Mouse (Mus musculus) stomach, embryonic 15.5 days (tissue): ENCODE measurements around the gene Tomm70a. TPM values are rescaled to one million over a fixed set of nuclear protein-coding genes. Genes with fewer than 3 reads are reported as not detected.

ENCODE experiments used
- ATAC-seq: fragments of 200-750 bp; cut with Nextera tagmentation; 2 replicates; pipeline ENCODE4 v1.8.0; 2017; ENCODE audit warnings: low read depth, moderate number of reproducible peaks, moderate TSS enrichment; ENCODE audit not compliant: insufficient read depth, low FRiP score
- H3K27ac ChIP-seq: fragments of 300-500 bp; sonication (generic); 2 replicates; pipeline ENCODE4 v1.5.1; 2015; ENCODE audit warnings: mild to moderate bottlenecking, inconsistent platforms
- H3K27me3 ChIP-seq: fragments of 300-500 bp; sonication (generic); replicated peaks from 2 replicates; pipeline ENCODE4 v1.6.1; 2015; ENCODE audit warnings: inconsistent platforms
- H3K36me3 ChIP-seq: fragments of 300-500 bp; sonication (generic); 2 replicates; pipeline ENCODE4 v1.6.1; 2015; ENCODE audit warnings: inconsistent platforms
- H3K4me1 ChIP-seq: fragments of 300-500 bp; sonication (generic); 2 replicates; pipeline ENCODE4 v1.6.1; 2015; ENCODE audit warnings: inconsistent platforms
- H3K4me2 ChIP-seq: fragments of 300-500 bp; sonication (generic); 2 replicates; pipeline ENCODE4 v1.6.1; 2015; ENCODE audit warnings: mild to moderate bottlenecking, inconsistent platforms
- H3K4me3 ChIP-seq: fragments of 300-500 bp; sonication (generic); replicated peaks from 2 replicates; pipeline ENCODE4 v1.5.1; 2015; ENCODE audit warnings: inconsistent platforms
- H3K9ac ChIP-seq: fragments of 300-500 bp; sonication (generic); 2 replicates; pipeline ENCODE4 v1.6.1; 2015; ENCODE audit warnings: inconsistent platforms
- H3K9me3 ChIP-seq: fragments of 300-500 bp; sonication (generic); 2 replicates; pipeline ENCODE4 v1.6.1; 2016; ENCODE audit warnings: inconsistent platforms
- WGBS: fragments of 180-500 bp; shearing (Covaris S2); methylation state at CpG from one replicate; pipeline ENCODE4 v1.1.7; 2015; 5-methylcytosine and 5-hydroxymethylcytosine counted together
- polyA plus RNA-seq: library from polyadenylated mRNA; unstranded; fragments of >200 nt; fragmentation: Nextera tagmentation; extraction: Ambion mirVana; gene quantifications from 2 replicates; pipeline ENCODE4 v1.2.1, GENCODE M21; 2015

The Tomm70a gene
- polyA plus RNA-seq, 1 experiment from 2014 or later = 44.7 TPM

GRCm38 (mm10) chr16:57121816-57122415 is 413 bp downstream of the Tomm70a start:
- Histone ChIP-seq H3K4me2 (peak overlapping the region; percentile 66), H3K9me3 (no peaks in the 10 kb centered on the region)

GRCm38 (mm10) chr16:57122682-57123445 is 1.4 kb downstream of the Tomm70a start:
- Histone ChIP-seq H3K4me2 (peak overlapping the region; percentile 66), H3K27me3 (no peaks in the 10 kb centered on the region), H3K36me3 (no peaks in the 10 kb centered on the region), H3K4me3 (peak overlapping the region; percentile 99), H3K9me3 (no peaks in the 10 kb centered on the region), H3K27ac (no peak overlapping the region), H3K9ac (no peak overlapping the region; the same call in 1 of the 2 replicates), H3K4me1 (peaks cover 17% of the 10 kb centered on the region)
- ATAC-seq = no peak
- 29% methylated on average over 6 of the region's 6 CpGs for WGBS

More at GRCm38 (mm10) chr16:57121816-57122415, 413 bp downstream of the Tomm70a start:
- peak overlapping the region; percentile 96 for H3K27ac ChIP-seq
- peaks cover 12% of the 10 kb centered on the region for H3K4me1 ChIP-seq
- H3K36me3 ChIP-seq = no peaks in the 10 kb centered on the region
- H3K4me3 ChIP-seq = peak overlapping the region; percentile 99
- no peaks in the 10 kb centered on the region for H3K27me3 ChIP-seq
- ATAC-seq = no peak
- peak overlapping the region; percentile 100 for H3K9ac ChIP-seq
- under 1% methylated on average over 59 of the region's 59 CpGs for WGBS

GRCm38 (mm10) chr16:57126268-57126667 is 4.8 kb downstream of the Tomm70a start:
- no peak overlapping the region for H3K4me2 ChIP-seq
- H3K9me3 ChIP-seq = no peaks in the 10 kb centered on the region
- no peaks in the 10 kb centered on the region for H3K27me3 ChIP-seq
- peaks cover 17% of the 10 kb centered on the region for H3K4me1 ChIP-seq
- no peak overlapping the region for H3K27ac ChIP-seq
- no peaks in the 10 kb centered on the region for H3K36me3 ChIP-seq
- no peak for ATAC-seq
- 71% methylated on average over 4 of the region's 4 CpGs for WGBS
- no peak overlapping the region for H3K9ac ChIP-seq
- H3K4me3 ChIP-seq = no peak overlapping the region

DNA sequence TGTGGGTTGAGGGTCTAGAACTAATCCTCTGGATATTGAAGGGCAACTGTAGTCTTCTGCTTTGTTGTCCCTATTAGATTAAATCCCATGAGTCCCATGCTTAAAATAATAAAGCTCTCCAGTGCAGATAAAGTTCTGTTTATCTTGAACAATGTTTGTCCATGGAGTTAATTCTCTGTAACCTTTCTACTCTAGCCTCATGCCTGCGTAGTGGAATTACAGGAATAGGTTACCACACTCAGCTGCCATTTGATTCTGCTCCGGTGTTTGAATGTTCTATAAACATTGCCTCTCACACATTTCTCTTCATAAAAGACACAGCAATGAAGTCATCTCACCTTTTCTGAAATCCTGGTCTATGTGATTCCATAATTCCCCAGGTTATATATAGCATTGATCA is 6.3 kb downstream of the Tomm70a start:
- Histone ChIP-seq H3K4me3 (no peak overlapping the region), H3K27me3 (no peaks in the 10 kb centered on the region), H3K4me1 (peaks cover 15% of the 10 kb centered on the region), H3K9me3 (no peaks in the 10 kb centered on the region), H3K36me3 (no peaks in the 10 kb centered on the region), H3K9ac (no peak overlapping the region), H3K27ac (no peak overlapping the region), H3K4me2 (no peak overlapping the region)
- ATAC-seq = no peak
- WGBS = 56% methylated on average over 2 of the region's 2 CpGs

DNA sequence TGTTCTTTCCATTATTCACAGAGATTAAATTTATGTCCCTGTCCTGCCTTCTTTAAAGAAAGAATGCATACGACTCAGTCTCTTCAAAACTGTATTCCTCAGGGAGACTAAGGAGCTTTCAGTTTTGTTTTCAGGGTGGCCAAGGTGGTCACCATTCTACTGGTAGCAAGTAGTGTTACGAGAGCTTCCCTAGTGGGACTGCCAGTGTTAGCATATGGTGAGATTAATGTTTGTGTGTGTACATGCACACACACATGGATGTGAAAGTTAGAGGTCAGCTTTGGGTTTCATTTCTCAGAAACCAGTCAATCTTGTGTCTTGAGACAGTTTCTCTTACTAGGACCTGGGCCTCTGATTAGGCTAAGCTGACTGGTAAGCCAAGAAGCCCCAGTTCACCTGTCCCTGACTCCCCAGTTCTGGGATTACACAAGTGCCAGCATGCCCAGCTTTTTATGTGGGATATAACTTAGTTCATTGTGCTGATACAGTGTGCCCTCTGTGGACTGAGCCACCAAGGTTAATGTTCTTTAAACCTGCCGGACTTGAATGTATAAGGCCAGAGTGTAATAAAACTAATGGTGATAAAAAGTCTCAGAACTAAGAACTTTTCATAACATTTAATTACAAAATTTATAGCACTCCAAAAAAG is 9.4 kb downstream of the Tomm70a start:
- Histone ChIP-seq H3K27me3 (no peaks in the 10 kb centered on the region), H3K4me1 (peaks cover 5% of the 10 kb centered on the region), H3K4me2 (no peak overlapping the region), H3K27ac (0 out of 2 replicates have a peak overlapping the region, but pooled peaks have one; percentile 28), H3K4me3 (no peak overlapping the region), H3K9me3 (no peaks in the 10 kb centered on the region), H3K9ac (no peak overlapping the region), H3K36me3 (peaks cover 3% of the 10 kb centered on the region; the same call in 1 of the 2 replicates)
- ATAC-seq = peak; percentile 63; the same call in 1 of the 2 replicates
- WGBS = 72% methylated on average over 3 of the region's 3 CpGs

GRCm38 (mm10) chr16:57131544-57131943 is 10.0 kb downstream of the Tomm70a start:
- Histone ChIP-seq H3K27ac (no peak overlapping the region), H3K27me3 (no peaks in the 10 kb centered on the region), H3K4me2 (no peak overlapping the region), H3K36me3 (peaks cover 3% of the 10 kb centered on the region; the same call in 1 of the 2 replicates), H3K9ac (no peak overlapping the region), H3K4me3 (no peak overlapping the region), H3K4me1 (peaks cover 5% of the 10 kb centered on the region), H3K9me3 (no peaks in the 10 kb centered on the region)
- ATAC-seq = no peak
- whole genome bisulfite sequencing = 78% methylated on average over 4 of the region's 4 CpGs

DNA sequence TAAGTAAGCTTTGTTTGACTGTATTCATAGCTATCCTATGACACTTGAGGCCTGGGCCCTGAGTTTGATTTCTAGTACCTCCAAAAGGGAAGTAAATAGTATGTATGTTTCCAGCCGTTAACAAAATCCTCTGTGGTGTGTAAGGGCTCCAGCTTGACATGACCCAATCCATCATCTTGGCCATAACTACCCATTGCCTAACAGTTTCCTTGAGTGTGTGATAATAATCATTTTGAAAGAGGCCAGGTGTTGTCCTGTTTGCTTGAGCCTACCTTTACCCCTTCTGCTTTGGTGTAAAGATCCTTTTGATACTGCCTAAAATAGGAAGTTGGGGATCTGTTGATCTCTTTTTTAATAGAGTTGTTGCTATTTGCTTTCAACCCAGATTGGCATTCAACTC is 10.8 kb downstream of the Tomm70a start:
- Histone ChIP-seq H3K9me3 (no peaks in the 10 kb centered on the region), H3K9ac (no peak overlapping the region), H3K27me3 (no peaks in the 10 kb centered on the region), H3K4me2 (no peak overlapping the region), H3K36me3 (peaks cover 3% of the 10 kb centered on the region; the same call in 1 of the 2 replicates), H3K27ac (no peak overlapping the region), H3K4me3 (no peak overlapping the region), H3K4me1 (peaks cover 4% of the 10 kb centered on the region)
- ATAC-seq = no peak
- 31% methylated on average over 1 of the region's 1 CpGs for WGBS

GRCm38 (mm10) chr16:57133611-57134010 is 12.1 kb downstream of the Tomm70a start:
- Histone ChIP-seq H3K9ac (no peak overlapping the region), H3K4me3 (no peak overlapping the region), H3K9me3 (no peaks in the 10 kb centered on the region), H3K4me2 (no peak overlapping the region), H3K4me1 (no peaks in the 10 kb centered on the region; the same call in 1 of the 2 replicates), H3K36me3 (peaks cover 5% of the 10 kb centered on the region), H3K27ac (no peak overlapping the region), H3K27me3 (no peaks in the 10 kb centered on the region)
- 92% methylated on average over 6 of the region's 6 CpGs for WGBS
- no peak for ATAC-seq

DNA sequence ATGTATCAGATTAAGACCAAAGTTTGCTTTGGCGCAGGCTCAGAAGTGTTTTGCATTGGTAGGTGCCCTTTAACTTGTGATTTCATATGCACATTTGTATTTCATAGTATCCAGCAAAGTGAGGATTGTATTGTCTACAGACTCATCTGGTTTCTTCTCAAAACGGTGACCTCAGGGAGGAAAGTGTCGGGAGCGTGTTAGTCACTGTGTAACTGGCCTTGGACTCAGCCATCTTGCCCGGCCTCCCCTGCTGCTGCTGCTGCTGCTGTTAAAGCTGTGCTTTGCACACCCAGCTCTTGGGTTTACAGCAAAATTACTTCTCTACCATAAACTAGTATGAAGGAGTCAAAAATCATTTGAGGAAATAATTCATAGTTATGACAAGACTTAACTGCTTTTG is 23.2 kb downstream of the Tomm70a start:
- Histone ChIP-seq H3K36me3 (peaks cover 7% of the 10 kb centered on the region; the same call in 1 of the 2 replicates), H3K4me2 (no peak overlapping the region), H3K9ac (no peak overlapping the region), H3K27ac (no peak overlapping the region), H3K4me3 (no peak overlapping the region), H3K27me3 (no peaks in the 10 kb centered on the region), H3K9me3 (no peaks in the 10 kb centered on the region), H3K4me1 (no peaks in the 10 kb centered on the region)
- no peak for ATAC-seq
- WGBS = 91% methylated on average over 5 of the region's 5 CpGs

DNA sequence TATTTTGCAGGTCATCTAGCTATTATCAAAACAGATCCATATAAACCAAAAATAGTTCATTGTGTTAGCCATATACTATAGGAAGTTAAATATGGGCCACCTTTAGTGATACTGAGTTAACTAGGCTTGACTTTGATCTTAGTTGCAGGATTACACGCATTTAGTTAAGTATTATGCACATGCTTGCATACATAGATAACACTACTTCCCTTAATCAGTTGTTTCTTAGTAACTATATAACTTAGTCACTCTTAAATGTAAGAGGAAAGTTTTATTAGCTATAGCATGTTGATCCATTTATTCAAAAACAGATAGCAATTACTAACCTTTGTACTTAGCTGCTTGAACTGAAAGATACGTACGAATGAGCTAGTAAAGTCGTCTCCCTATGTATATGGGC is 29.9 kb downstream of the Tomm70a start:
- H3K4me3 ChIP-seq = no peak overlapping the region
- H3K36me3 ChIP-seq = peaks cover 7% of the 10 kb centered on the region; the same call in 1 of the 2 replicates
- no peak overlapping the region for H3K27ac ChIP-seq
- ATAC-seq = no peak
- no peak overlapping the region for H3K4me2 ChIP-seq
- H3K9ac ChIP-seq = no peak overlapping the region
- H3K4me1 ChIP-seq = no peaks in the 10 kb centered on the region
- no peaks in the 10 kb centered on the region for H3K9me3 ChIP-seq
- H3K27me3 ChIP-seq = no peaks in the 10 kb centered on the region
- 92% methylated on average over 4 of the region's 4 CpGs for WGBS

DNA sequence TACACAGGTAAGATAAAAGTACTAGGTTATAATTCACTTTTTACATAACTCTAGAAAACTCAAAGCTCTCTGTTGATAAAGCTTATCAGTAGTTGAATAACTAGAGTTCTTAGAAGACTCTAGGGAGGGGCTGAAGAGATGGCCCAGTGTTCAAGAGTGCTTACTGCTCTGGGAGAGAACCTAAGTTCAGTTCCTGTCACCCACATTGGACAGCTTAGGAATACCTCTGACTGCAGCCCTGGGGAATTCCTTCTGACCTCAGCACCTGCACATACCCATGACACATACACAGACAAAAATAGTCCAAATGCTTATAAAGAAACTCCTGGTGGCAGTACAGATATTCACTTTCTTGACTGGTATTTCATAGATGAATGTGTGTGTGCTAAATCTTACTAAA is 34.4 kb downstream of the Tomm70a start:
- Histone ChIP-seq H3K9me3 (no peaks in the 10 kb centered on the region), H3K4me1 (no peaks in the 10 kb centered on the region), H3K4me2 (no peak overlapping the region), H3K36me3 (peaks cover 24% of the 10 kb centered on the region), H3K27ac (no peak overlapping the region), H3K9ac (no peak overlapping the region), H3K4me3 (no peak overlapping the region), H3K27me3 (no peaks in the 10 kb centered on the region)
- peak; percentile 63; the same call in 1 of the 2 replicates for ATAC-seq

DNA sequence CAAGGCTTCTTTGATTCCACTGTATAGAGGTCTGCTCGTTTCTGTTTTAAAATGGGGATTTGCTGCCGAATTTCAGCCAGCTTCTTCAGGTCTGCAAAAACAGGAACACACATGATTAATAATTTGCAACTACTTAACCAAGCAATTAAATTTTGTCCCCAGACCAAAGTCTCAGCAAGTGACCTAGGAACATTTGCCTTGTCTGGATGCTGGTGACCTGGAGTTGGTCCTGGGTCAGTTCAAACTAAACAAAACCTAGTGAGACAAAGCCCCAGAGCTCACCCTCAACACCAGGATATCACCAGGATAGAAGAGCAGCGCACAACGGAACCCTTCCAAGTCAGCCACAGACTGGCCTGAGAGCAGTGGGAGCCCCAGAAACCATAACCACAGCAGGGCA is 35.6 kb downstream of the Tomm70a start:
- H3K36me3 ChIP-seq = peaks cover 27% of the 10 kb centered on the region
- ATAC-seq = no peak
- WGBS = 82% methylated on average over 4 of the region's 4 CpGs

More for the DNA sequence above, 35.6 kb downstream of the Tomm70a start:
- Histone ChIP-seq H3K27ac (no peak overlapping the region), H3K9me3 (no peaks in the 10 kb centered on the region), H3K4me1 (no peaks in the 10 kb centered on the region), H3K27me3 (no peaks in the 10 kb centered on the region), H3K4me2 (no peak overlapping the region), H3K4me3 (no peak overlapping the region), H3K9ac (no peak overlapping the region)
